Mouse (Mus musculus) kidney, adult 2 months (tissue): ENCODE data around the gene Mri1.

Experiments used
- CTCF ChIP-seq: fragments of 200-500 bp; conservative IDR thresholded peaks from 2 replicates; pipeline ENCODE4 v1.5.1; 2011; ENCODE audit warnings: low read depth, mild to moderate bottlenecking, control low read depth, low read length, moderate library complexity, mixed read lengths; ENCODE audit not compliant: insufficient read depth, insufficient read length
- POLR2A ChIP-seq: fragments of 200-500 bp; IDR thresholded peaks from one replicate; pipeline ENCODE4 v1.6.1; 2011; ENCODE audit warnings: low read depth, low read length, control low read depth

DNA sequence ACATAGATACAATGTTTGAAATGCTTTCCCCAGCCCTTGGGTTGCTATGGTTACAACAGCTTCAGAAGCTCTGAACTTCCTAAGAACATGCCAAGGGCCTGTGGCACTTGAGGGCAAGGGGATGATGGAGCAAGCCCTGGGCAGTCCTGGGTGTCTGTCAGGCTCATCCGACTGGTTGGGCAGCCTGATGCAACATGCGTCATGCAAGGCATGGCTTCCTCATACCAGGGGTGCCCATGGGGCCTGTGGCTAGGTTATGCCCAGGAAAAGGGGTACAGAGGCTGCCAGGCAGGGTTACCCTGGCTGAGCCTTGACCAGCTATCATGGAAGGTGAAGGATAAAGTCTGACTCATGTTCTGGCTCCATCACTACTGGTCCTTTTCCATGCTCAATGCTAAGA, 24.1 kb downstream of the Mri1 start:
- TF ChIP-seq CTCF (no peak), POLR2A (no peak)
